Mouse (Mus musculus) E14TG2a.4 (cell line): ENCODE data around the gene Mroh3.

ENCODE experiments used
- H3K27me3 ChIP-seq: 2 replicates; pipeline ENCODE4 v1.6.1; 2014; ENCODE audit warnings: low read length, control low read depth; ENCODE audit not compliant: insufficient read depth
- H3K36me3 ChIP-seq: 2 replicates; pipeline ENCODE4 v1.6.1; 2014; ENCODE audit warnings: low read length, control low read depth; ENCODE audit not compliant: insufficient read depth
- H3K4me1 ChIP-seq: replicated peaks from 2 replicates; pipeline ENCODE4 v1.6.1; 2014; ENCODE audit warnings: low read depth, low read length, control low read depth
- H3K4me3 ChIP-seq: replicated peaks from 2 replicates; pipeline ENCODE4 v1.5.1; 2014; ENCODE audit warnings: mild to moderate bottlenecking, low read length
- H3K9me3 ChIP-seq: 2 replicates; pipeline ENCODE4 v1.6.1; 2014; ENCODE audit warnings: low read length, control low read depth
- CTCF ChIP-seq: conservative IDR thresholded peaks from 2 replicates; pipeline ENCODE4 v1.5.1; 2014; ENCODE audit warnings: low read length
- NANOG ChIP-seq: IDR thresholded peaks from 2 replicates; pipeline ENCODE4 v1.6.1; 2014; ENCODE audit warnings: borderline replicate concordance, low read length, mixed read lengths
- POU5F1 ChIP-seq: IDR thresholded peaks from 2 replicates; pipeline ENCODE4 v1.6.1; 2014; ENCODE audit warnings: low read length, borderline replicate concordance

Mroh3 gene

DNA sequence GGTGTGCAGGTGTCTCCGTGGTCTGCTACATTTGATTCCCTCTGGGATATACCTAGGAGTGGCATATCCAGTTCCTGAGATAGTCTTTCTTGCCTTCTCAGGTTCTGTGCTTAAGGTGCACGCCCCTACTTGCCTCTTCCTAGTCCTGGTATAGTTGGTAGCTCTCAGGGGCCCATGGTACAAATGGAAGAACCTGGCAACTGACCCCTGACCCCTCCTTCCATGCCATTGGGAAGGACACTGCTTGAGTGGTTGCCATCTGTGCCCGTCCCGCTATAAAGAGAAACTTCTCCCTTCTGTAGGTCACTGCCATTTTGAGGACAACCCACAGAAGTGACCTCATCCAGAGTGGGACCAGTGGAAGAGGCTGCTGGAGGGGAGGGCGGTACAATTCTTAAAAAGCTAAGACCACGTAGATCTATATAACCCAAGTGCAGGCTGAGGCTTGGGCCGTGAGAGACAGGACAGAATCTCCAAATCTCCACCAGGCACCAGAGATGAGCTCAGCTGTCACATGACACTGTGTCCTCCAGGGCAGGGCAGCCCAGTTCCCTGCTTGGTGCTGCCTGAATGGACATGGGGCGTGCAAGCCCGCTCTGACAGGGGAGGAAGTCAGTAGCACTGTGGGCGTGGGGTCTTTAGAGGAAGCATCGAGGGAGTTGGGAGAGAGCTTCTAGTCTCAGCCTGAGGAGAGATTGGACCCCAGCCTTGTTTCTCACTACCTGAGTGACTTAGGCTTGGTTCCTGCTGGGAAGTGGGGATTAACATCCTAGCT, 71.3 kb downstream of the Mroh3 start:
- H3K4me1 ChIP-seq: peaks cover 62% of the 10 kb centered on the region
- no peaks in the 10 kb centered on the region for H3K9me3 ChIP-seq
- no peaks in the 10 kb centered on the region for H3K36me3 ChIP-seq
- TF ChIP-seq POU5F1 (no peak), CTCF (no peak), NANOG (no peak)
- no peak overlapping the region for H3K4me3 ChIP-seq
- H3K27me3 ChIP-seq: peaks cover 37% of the 10 kb centered on the region

DNA sequence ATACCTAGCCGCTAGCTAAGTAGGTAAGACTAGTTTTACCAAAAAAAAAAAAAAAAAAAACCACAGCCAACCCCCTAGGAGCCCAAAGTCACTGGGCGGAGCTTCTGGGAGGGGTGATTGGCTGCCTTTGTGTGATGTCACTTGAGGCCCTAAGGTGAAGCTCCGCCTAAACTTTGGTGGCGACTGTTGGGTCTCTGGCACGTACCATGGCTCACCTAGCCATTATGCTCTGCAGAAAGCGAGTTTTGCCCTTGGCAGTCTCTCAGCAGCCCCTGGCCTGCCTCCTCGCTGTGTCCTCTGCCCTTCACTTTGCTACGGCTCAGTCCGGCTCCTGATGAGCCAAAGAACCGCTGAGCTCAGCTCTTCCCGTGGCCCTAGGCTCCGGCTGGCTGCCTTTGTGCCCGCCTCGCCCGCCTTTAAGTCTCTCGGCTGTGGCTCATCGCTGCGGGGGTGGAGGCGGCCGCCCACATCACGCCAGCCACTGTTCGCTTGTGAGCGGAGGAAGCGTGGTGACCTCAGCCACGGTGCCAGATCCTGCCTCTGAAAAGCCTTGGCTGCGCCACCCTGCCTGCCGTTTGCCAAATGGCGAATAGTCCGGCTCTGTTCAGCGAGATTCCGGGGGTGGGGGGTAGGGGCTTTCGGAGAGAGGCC, 72.5 kb downstream of the Mroh3 start:
- Histone ChIP-seq H3K27me3 (peaks cover 48% of the 10 kb centered on the region), H3K4me3 (peak overlapping the region; percentile 82), H3K36me3 (no peaks in the 10 kb centered on the region), H3K4me1 (peaks cover 73% of the 10 kb centered on the region), H3K9me3 (no peaks in the 10 kb centered on the region)
- no peak for TF ChIP-seq NANOG
- no peak for TF ChIP-seq POU5F1
- TF ChIP-seq CTCF: no peak

DNA sequence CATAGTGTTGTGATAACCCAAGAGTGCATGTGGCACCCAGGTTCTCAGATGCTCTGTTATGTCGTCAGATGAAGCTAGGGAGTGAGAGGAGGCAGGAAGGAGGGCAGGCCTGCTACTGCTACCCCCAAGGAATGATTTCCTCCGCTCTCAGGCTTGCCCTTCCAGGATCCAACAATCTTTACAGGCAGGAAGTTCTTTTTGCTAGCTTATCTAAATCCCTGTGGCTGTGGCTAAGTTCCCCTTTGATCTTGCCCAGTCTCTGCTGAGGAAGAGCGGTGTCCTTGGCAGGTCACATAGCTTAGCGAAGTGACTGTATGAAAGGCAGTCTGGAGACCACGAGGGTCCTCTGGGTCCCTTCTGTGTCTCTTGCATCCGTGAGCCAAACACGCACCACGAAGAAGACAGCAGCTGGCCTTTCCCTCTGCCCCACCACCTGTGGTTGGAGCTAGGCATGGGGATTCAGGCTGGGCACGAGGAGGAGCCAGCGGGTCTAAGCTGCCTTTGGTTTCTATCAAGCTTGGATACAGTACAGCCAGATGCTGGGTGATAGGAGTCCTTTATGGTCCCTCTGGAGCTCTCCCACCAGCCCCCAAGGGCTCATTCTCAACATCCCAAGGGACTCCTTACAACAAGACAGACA, 74.3 kb downstream of the Mroh3 start:
- Histone ChIP-seq H3K9me3 (no peaks in the 10 kb centered on the region), H3K36me3 (no peaks in the 10 kb centered on the region), H3K27me3 (peaks cover 60% of the 10 kb centered on the region), H3K4me3 (no peak overlapping the region), H3K4me1 (peaks cover 89% of the 10 kb centered on the region)
- no peak for TF ChIP-seq POU5F1
- no peak for TF ChIP-seq CTCF
- TF ChIP-seq NANOG: no peak

DNA sequence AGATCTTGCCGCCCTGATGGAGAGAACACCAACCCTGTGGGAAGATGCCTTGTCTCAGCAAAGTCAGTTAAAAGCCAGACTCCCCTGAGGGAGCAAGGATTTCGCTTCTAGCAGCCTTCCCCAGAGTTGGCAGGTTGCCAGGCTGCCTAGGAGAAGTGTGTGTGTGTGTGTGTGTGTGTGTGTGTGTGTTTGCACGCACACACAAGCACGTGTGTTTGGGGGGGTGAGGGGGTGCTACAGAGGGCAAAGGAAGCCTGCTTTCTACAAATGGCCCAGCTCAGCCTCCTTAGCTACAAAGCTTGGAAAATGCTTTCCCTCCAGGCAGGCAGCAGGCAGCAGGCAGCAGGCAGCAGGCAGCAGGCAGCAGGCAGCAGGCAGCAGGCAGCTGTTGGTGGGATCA, 75.1 kb downstream of the Mroh3 start:
- no peak for TF ChIP-seq CTCF
- no peak for TF ChIP-seq POU5F1
- TF ChIP-seq NANOG: no peak
- H3K27me3 ChIP-seq: peaks cover 65% of the 10 kb centered on the region
- no peak overlapping the region for H3K4me3 ChIP-seq
- H3K36me3 ChIP-seq: no peaks in the 10 kb centered on the region
- peaks cover 89% of the 10 kb centered on the region for H3K4me1 ChIP-seq
- no peaks in the 10 kb centered on the region for H3K9me3 ChIP-seq

DNA sequence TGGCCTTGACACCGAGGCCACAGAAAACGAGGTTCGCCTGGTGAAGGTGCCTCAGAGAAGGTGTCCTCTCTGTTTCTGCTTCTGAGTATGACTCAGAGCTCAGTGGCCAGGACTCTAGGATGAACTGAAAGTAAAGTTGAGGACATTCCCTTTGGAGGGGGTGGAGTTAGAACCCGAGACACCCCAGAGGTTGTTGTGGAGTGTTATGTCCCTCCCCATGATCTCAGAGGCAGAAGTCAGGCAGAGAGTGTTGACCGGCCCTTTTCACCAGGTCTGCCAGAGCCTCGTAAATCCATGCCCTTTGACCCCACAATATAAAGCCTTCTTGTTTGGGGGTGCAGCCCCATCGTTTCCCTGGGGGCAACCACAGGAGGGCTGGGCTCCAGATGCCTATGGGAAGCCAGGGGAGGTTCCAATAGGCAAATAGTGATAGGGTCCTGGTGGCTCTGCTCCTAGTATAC, 75.5 kb downstream of the Mroh3 start:
- Histone ChIP-seq H3K4me1 (peaks cover 88% of the 10 kb centered on the region), H3K27me3 (peaks cover 65% of the 10 kb centered on the region), H3K9me3 (no peaks in the 10 kb centered on the region), H3K4me3 (0 out of 2 replicates have a peak overlapping the region, but pooled peaks have one; percentile 10), H3K36me3 (no peaks in the 10 kb centered on the region)
- TF ChIP-seq NANOG: no peak
- no peak for TF ChIP-seq POU5F1
- TF ChIP-seq CTCF: no peak

DNA sequence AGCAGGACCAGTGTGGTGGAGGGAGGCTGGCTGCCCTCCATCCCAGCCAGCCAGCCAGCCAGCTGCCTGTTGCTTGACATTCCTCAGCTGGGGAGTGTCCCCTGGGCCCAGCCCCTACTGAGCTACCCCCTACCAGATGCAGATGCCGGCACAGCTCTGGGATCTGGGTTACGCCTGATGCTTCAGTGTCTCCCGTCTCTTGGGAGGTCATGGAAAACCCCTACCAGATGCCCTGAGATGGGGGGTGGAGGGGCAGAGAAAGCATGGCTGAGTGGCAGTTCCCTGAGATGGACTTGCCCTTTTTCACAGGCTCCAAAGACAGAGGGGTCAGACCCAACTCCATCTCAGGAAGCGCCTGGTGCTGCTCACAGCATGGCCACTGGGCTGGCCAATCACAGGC, 76.1 kb downstream of the Mroh3 start:
- H3K4me3 ChIP-seq: 0 out of 2 replicates have a peak overlapping the region, but pooled peaks have one; percentile 10
- no peaks in the 10 kb centered on the region for H3K36me3 ChIP-seq
- TF ChIP-seq CTCF (no peak), POU5F1 (no peak), NANOG (no peak)
- peaks cover 65% of the 10 kb centered on the region for H3K27me3 ChIP-seq
- no peaks in the 10 kb centered on the region for H3K9me3 ChIP-seq
- H3K4me1 ChIP-seq: peaks cover 85% of the 10 kb centered on the region

DNA sequence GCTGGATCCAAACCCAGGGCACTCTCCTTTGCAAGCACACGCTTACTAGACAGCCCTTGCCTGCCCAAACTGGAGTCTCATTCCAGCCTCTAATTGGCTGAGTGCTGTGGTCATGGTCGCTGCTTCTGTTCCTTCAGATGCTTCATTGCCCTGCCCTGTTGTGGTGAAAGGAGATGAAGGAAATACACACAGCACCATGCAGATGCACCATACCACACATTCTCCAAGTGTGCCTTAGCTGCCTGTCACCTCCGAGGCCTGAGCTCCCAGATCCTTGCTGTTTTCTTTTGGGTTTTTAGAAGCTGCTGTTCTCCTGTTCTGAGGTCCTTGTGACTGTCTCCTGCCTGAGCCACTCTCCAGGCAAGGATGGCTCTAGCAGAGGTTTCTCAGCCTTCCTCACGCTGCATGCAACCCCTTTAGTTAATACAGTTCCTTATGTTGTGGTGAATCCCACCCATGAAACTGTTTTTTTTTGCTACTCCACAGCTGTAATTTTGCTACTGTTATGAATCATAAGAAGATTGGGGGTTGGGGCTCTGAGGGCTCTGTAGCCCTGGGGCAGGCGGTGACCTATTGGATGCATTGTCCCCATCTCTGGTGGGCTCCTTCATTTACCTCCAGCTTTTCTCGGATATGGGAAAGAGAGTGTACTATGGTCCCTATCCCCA, 76.7 kb downstream of the Mroh3 start:
- TF ChIP-seq POU5F1: no peak
- TF ChIP-seq CTCF: no peak
- TF ChIP-seq NANOG: no peak
- H3K4me1 ChIP-seq: peaks cover 81% of the 10 kb centered on the region
- H3K27me3 ChIP-seq: peaks cover 63% of the 10 kb centered on the region
- 0 out of 2 replicates have a peak overlapping the region, but pooled peaks have one; percentile 10 for H3K4me3 ChIP-seq
- H3K36me3 ChIP-seq: no peaks in the 10 kb centered on the region
- no peaks in the 10 kb centered on the region for H3K9me3 ChIP-seq

DNA sequence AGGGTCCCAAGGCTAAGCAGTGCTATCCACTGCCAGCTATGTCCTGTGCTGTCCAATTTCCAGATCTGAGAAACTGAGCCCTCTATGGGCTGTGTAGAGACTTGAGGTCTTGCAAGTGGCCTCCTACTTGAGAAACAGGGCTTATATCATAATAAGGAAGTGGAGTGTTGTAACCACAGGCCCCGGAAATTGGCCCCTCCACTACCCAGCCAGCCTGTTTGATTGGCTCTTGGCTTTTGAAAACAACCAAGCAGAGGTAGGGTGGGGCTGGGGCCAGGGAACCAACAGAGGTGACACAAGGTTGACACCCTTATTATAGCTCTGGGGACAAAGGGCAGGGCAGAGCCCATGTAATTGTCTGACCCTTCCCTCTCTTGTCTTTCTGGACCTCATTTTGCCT, 77.6 kb downstream of the Mroh3 start:
- H3K4me1 ChIP-seq: peaks cover 84% of the 10 kb centered on the region
- H3K9me3 ChIP-seq: no peaks in the 10 kb centered on the region
- TF ChIP-seq NANOG (no peak), POU5F1 (no peak), CTCF (no peak)
- H3K36me3 ChIP-seq: no peaks in the 10 kb centered on the region
- peaks cover 66% of the 10 kb centered on the region for H3K27me3 ChIP-seq
- H3K4me3 ChIP-seq: no peak overlapping the region
